Mouse (Mus musculus) heart, adult 11 months (tissue): ENCODE results near the gene Pcsk6.
A peak's percentile ranks its signal among the peaks of the same experiment; 100 is the strongest.

Experiments
- DNase-seq: peaks from one replicate; pipeline ENCODE4 v3.0.0; 2022

Pcsk6 gene

DNA sequence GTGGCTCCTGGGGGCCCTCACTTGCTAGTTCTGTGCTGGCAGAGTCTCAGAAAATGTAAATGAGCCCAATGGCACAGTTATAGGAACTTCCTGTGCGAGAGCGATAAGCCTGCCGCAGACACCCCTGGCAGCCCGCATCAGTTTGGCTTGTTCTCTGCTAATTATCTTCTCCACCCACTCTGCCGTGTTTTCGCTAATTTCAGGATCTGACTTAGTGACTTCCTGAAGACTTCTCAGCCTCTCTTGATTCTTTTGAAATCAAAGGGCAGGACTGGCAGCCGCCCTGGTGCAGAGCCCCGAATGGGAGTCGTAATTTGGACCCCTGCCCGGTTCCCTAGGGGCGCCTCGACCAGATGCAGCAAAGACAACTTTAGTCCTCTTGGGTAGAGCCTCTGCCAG is 19.8 kb downstream of the Pcsk6 start:
- DNase-seq: peak; percentile 96

DNA sequence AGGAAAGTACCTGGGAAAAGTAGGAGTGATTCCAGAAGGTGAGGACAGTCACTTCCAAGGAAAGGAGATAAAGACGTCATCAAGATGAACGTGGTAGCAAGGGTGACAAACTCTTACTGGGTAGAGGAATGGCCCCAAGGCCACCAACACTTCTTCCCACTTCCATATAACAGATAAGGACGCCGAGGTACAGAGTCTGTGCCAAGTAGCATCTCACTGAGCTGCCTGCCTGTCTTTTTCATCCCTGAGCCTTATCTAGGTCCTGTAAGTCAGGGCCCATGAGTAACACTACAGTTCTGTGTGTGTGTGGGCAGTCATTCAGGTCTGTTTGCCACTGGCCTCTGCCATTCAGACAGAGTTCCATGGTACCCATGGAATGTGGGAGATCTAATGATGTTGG is 23.4 kb downstream of the Pcsk6 start:
- DNase-seq: peak; percentile 84

DNA sequence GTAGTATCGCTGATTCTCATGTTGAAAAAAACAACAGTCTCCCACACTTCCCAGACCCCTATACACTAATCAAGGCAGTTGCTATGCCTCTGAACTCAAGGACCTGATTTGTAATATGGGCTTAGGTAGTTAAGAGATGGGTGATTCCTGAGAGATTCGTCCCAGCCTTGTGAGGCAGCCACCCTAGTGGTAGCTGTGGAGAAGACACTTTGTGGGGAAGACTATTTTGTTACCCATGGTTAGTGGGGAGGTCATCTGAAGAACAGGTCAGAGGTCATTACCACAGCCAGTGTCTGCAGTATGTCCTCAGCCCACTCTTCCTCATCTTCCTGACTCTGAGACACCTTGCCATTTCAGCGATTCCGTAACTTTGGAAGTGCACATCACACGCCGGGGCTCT is 24.3 kb downstream of the Pcsk6 start:
- DNase-seq: no peak

DNA sequence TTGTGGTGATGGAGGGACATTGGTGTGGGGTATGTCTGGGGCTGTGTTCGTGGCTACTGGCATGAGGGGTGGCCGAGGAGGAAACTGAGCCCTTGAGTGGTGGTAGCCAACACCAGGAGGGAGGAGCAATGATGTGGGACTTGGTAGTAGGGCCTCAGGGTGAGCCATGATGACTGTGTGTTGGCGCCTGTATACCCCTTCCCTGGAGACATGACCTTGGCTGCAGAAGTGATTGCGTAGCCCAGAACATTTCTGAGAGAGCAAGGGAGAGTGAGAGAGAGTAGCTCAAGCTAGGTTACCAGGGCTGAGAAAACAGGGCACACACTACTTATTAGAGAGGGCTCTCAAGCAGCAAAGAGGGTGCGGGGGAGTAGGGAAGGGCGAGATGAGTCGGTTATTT is 30.3 kb downstream of the Pcsk6 start:
- peak; percentile 95 for DNase-seq

DNA sequence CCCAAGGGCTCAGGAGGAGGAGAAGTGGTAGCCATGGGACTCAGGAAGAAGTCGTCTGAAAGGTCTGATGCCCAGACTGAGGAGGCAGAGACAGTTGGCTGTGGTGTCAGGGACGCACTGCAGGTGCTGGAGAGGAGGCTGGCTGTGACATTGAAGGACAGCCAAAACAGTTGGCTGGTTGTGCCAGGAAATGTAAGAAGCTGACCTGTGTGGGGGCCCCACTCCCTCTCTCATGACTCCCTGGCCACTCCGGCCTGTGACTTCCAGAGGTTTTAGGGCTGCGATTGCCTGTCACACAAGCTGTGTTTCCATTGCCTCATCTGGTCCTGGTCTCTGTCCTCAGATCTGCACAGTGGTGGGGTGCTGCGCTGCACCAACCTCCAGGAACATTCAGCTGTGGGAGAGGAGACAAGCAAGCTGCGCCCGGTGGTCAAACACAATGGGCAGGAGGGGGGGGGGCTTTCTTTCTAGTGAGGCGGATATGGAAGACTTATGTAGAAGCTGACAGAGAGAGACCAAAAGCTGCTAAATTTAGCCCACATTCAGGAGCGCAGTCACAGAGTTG is 30.8 kb downstream of the Pcsk6 start:
- peak; percentile 93 for DNase-seq

DNA sequence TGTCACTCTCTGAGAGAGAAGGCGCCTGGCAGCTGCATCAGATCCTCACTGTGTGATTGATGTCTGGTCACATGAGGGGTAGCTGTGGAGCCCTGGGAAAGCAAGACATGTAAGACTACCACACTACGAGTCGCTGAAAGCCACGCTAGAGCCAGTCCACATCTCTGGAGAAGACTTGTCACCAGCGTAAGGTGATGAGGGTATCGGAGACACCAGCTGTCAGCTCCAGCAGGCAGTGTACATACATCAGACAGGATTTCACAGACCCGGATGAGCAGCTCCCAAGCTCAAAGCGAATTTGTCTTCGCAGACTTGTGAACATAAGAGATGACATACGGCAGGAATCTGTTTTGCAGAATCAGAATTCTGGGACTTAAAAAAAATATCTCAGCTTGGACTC is 32.0 kb downstream of the Pcsk6 start:
- DNase-seq: peak; percentile 89

DNA sequence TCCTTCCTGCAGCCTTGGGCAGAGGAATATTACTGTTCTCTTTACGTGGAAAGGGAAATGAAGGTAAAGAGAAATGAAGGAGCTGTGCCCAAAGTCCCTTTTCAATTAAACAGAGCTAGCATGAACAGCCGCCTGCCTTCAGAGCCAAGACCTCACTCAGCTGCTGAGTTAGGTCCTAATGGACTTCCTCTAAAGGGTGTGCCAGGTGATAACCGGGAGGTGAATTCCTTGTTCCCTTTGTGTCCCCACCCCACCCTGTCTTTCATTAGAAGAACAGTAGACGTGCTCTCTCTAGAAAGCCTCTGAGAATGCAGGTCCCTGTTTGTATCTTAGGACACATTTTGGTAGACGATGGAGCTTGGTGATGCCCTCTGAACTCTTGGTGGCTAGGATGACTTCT is 33.7 kb downstream of the Pcsk6 start:
- DNase-seq: no peak

DNA sequence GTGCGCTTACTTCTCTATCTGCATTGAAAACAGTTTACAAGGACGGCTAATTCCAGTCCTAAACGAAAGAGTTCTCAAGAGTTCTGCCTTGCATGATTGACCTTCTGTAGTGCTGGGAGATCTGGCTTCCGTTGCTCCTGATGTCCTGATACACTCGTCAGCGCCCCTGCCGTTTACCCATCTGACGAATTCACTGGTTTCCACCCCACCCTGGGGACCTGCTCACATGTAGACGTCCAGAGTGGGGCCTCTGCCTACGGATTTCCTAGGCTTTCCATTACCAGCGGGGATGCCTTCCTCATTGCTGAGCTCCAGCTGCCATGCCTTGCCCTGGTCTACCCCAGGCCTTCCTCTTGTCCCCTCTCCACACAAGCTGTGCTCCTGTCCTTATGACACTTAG is 39.7 kb downstream of the Pcsk6 start:
- peak; percentile 93 for DNase-seq

DNA sequence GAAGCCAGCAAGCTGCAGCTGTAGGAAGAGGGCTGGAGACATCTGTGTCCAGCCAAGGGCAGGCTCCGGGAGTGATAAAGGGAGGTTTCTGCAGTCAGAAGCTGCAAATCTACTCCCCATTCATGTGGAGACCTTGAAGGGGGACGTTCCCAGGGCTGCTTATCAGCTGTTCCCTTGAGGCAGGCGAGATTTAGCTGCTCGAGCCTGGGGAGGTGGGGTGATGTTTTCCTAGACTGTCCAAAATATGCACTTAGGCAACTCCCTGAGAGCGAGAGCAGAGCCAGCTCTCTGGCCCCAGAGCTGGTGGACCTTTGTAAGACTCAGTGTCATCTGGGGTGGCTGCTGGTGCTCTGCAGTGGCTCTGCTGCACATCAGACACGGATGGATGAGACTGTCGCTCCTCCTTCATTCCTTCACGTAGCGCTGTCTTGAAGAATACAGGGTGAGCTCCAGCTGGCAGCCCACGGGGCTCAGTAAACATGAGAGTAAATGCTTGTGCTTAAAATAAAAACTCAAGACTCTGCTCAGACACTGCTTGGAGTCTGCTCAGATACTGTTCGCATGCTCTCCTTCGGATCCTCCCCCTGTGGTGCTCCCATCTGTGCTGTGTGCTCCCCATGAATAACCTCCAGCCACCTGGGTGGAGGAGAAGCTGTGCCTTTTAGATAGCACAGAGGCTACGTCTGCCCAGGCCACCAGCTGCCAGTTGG is 41.1 kb downstream of the Pcsk6 start:
- peak; percentile 100 for DNase-seq

DNA sequence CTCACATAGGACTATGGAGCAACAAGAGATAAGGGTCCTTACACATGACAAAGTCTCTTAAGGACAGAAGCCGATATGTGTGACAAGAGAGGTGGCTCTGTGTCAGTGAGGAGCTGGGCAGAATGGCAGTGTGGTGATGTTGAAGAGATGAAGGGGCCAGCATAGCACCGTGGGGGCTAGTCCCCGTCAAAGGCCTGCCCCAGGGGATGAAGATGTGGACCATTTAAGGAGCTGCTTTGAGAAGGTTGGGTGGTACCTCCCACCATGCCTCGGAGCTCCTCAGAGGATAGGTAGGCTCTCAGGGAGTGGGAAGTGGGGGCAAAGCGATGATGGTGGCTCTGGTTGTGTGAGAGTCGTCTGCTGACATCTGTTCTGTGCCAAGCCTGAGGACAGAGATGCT is 41.9 kb downstream of the Pcsk6 start:
- DNase-seq: peak; percentile 93

DNA sequence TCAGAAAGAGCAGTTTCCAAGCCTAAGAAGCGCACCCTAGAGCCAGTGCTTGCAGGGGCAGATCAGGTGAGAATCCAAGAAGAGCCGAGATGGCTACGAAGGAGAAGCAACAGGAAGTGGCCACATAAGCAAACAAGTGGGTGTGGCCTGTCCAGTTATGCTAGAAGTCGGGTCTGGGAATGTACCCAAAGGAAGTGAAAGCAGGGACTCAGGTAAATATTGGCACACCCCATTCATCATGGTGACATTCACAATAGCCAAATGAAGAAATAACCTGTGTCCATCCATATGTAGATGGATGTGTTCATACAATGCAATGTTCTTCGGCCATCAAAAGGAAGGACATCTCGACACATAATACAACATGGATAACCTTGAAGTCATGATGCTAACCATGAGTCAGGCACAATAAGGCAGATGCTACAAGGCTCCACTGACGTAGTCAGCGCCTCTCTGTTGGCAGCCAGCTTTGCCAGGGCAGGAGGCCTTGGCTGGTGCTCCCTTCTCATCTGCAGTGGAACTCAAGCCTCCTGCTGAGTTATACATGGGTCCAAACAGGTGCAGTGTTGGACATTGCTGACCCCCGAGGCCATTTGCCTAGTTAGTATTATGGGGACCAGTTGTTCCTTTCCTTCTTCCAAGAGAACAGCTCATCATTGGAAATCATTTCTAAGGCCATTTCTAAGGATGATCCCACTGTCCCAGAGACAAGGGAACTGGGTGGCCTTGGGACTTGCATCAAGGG is 45.2 kb downstream of the Pcsk6 start:
- DNase-seq: peak; percentile 89

DNA sequence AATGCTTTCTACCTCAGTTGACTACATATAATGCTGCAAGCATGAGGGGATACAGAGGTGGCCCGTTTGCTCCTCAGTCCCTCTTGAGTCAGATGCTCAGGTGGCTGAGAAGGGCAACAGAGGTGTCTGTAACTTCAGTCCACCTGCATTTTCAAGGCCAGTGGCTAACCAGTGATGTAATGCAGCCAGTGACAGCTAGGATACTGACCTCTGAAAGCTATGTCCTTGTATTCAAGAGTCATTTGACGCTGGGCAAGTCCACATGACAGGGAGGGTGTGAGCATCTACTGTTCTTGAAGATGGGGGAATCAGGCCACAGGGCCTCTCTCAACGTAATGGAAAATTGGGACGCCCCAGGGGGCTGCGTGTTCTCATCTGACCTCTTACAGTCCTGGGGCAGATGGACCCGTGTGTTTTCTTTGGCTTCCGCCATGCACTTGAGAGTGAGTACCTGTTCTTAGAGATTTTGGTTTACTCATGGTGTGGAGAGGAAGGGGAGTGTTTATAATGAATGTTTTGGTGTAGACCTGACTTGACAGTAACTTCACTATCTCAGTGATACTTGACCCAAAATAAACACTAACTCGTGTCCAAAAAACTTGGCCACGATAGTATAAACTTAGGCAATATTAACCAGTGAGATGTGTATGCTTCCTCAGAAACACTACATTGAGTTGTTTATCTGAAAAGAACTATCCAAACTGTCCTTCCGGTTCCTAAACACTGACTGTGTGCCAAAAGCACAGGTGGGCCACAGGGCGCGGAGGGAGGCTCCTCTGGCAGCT is 48.0 kb downstream of the Pcsk6 start:
- peak; percentile 98 for DNase-seq

DNA sequence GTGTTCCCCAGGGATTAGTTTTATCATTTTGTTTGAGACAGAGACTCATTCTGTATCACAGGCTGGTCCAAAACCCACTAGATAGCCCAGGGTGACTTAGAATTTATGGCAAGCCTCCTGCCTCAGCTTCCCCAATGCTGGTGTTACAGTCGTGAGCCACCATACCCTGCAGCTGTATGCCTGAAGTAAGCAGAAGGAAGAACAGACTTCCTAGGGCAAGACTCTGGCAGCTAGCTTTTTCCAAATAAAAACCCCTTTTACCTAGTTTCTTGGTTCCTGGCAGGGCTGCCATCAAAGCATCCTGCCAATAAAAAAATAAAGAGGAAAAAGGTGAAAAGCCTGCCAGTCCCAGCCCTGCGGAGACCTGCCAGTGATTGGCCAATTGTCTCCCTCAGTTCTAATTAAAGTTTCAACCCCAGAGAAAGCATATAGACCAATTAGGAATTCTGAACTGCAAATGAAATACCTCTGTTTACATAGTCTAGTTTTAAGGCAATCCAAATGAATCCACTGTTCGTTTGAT is 51.6 kb downstream of the Pcsk6 start:
- DNase-seq: peak; percentile 76

DNA sequence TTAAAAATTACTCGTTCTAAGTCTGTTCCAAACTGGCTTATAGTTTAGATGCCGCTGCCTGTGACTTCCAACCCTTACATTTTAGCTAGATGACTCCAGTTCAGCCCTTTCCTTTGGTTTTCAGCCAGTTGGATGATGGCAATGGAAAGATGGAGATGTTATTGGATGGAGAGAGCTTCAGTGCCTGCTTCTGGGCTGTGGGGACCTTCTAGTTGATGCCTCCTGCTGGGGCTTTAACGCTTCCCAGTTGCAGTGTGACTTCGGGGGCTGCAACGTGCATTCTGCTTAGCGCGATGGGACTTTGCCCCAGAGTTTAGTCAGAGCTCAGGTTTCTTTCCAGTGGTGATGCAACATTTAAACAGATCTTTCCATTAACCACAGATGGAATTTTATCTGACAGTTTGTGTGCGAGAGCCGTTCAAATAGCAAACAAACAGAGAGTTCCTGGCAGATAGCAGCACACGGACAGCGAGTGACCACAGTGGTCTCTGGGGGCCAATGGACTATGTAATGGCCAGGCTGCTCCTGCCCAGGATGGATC is 53.3 kb downstream of the Pcsk6 start:
- DNase-seq: peak; percentile 98

DNA sequence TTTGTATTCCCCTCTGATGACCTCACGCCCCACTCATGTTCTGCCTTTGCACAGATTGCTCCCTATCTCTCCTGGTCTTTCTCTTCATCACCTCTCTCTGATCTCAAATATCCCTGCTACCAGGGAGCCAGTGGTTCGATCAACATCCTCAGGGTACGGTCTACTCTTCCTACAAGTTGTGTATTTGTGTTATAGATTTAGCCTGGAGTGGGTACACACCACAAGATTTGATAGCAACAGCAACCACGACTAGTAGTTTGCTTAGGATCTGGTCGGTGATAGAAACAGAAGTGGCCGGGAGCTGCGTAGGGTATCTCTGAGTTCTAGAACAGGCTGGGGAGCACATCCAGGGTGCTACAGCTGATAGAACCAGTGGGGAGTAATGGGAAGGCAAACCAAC is 54.3 kb downstream of the Pcsk6 start:
- peak; percentile 92 for DNase-seq

DNA sequence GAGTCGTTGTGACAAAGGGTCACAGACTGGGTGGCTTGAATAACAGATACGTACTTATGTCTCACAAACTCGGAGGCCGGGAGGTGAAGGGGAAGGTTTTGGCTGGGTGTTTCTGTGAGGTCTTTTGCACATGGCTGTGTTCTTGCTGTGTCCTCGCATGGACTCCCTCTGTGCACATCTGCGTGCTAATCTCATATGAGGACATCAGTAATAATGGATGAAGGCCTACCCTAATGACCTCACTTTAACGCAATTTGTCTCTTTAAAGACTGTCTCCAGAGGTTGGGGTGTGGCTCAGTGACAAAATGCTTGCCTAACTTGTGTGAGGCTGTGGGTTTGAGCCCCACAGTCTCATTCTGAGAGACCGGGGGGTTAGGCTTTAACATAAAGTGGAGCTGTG is 55.0 kb downstream of the Pcsk6 start:
- DNase-seq: peak; percentile 95

DNA sequence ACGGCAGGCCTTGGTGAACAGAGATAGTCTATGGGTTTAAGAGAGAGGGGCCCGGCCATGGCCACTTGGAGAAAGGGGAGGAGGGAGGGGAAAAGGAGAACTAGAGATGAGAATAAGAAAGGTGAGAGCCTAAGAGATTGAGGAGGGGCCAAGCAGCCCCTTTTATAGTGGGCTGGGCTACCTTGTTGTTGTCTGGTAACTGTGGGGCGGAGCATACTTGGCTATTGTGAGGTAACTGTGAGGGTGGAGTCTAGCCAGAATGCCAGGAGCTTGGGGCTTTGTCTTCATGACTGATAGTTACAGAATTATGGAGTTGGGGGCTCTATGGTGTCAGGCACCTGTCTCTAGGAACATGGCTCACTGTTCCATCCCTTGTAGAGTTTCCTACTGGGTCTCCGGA is 56.9 kb downstream of the Pcsk6 start:
- peak; percentile 45 for DNase-seq

DNA sequence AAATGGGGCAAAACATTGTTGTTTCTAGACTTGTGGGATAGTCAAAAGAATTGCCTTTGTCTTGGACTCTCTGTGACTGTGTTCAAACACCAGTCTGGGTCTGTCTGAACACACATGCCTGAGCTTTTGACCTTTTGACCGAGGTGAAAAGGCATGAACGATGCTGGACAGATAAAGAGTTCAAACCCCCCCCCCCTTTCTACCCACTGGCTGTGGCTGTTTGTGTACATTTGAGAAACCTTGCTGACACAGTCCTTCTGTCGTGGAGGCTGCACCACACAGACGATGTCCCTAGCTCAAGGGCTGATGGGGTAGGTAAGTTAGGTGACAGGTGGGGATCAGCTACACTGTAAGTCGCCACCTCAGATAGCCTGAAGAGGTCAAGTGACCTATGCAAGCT is 67.9 kb downstream of the Pcsk6 start:
- DNase-seq: peak; percentile 70

DNA sequence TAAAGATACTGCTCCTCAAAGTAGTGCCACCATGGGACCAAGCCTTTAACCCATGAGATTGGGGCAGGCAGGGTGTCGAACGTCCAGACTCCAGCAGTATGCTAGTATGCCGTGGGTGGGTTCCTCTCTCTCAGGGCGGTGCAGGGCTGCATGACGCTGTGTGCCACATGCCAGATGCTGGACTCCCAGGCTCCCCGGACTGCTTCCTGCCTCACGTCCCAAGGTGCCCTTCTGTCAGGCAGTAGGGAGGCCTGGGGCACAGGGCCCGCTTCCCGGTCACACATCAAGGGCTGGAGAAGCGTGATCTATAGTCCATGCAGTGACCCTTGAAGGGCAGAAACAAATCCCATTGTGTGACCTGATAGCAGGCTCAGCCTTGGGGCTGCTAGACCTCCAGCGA is 68.9 kb downstream of the Pcsk6 start:
- DNase-seq: peak; percentile 78

DNA sequence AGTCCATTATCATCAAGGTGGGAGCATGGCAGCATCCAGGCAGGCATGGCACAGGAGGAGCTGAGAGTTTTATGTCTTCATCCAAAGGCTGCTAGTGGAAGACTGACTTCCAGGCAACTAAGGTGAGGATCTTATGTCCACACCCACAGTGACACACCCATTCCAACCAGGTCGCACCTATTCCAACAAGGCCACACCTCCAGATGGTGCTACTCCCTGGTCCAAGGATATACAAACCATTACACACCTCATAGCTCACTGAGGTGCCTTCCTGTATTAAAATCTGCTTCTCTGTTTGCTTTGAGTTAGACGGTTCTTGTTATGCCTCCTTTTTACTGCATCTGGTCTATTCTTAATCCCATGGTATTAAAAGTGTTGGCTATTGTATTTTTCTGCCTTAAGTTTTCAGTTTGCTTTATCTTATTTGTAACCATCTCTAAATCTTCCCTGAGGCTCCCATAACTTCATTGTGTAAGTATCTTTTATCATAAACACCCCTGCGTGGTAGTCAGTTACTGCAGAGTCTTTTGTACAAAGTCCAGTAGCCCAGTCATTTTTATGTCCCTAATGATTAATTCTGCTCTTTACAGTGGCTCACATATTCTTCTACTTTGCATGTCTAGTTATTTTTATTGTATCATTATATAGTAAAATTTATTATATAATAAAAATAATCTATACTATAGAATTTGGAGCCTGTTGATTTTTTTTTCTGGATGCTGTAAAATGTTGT is 72.9 kb downstream of the Pcsk6 start:
- peak; percentile 74 for DNase-seq

DNA sequence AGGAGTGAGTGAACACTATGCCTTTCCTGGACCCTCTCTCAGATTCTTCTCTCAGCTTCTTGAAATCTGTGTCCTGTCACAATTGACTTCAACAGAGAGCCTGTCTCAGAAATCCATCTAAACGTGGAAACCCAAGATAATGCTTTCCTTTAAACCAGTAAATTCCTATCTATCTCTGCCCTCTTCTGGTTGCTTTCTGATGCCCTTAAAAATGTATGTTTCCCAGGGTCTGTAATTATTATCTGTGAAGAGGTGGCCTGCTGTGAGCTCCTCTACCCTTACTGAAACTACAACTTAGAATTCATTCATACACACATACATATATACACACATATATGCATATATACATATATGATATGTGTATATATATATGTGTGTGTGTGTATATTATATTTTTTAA is 73.7 kb downstream of the Pcsk6 start:
- no peak for DNase-seq

DNA sequence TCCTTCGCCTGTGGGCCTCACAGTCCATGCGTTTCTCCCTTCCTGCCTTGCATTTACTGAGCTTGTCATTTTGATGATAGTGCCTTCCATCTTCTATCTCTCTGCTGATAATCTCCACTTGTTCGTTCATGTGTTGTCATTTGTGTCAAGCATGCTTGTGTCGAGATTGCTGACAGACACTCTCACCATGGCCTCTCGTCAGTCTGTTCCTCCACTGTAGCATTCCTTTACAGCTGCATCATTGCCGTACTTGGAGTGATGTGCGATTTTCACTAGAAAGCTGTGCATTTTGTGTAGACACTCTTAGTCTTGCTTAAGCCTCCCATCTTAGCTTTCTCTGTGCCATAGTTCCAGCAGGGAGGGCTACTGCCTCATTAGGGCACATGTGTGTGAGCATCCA is 79.5 kb downstream of the Pcsk6 start:
- DNase-seq: peak; percentile 71
